Mouse (Mus musculus) thymus, adult 2 months (tissue): ENCODE results near the gene Mllt6. TPM values are rescaled to one million over a fixed set of nuclear protein-coding genes. Genes with fewer than 3 reads are reported as not detected.

Experiments used
- DNase-seq: peaks from one replicate; pipeline ENCODE4 v3.0.0; 2021
- H3K27ac ChIP-seq: fragments of 200-500 bp; 2 replicates; pipeline ENCODE4 v1.5.1; 2012; ENCODE audit warnings: low read length, control low read depth; ENCODE audit not compliant: control insufficient read depth, insufficient read depth
- H3K27me3 ChIP-seq: fragments of 200-500 bp; 2 replicates; pipeline ENCODE4 v1.6.1; 2012; ENCODE audit warnings: mild to moderate bottlenecking, low read length, moderate library complexity, mixed read lengths; ENCODE audit not compliant: control insufficient read depth, insufficient read depth
- H3K36me3 ChIP-seq: fragments of 200-500 bp; 2 replicates; pipeline ENCODE4 v1.6.1; 2012; ENCODE audit warnings: mild to moderate bottlenecking, low read length, moderate library complexity; ENCODE audit not compliant: control insufficient read depth, insufficient read depth
- H3K4me1 ChIP-seq: fragments of 200-500 bp; replicated peaks from 2 replicates; pipeline ENCODE4 v1.6.1; 2012; ENCODE audit warnings: low read length; ENCODE audit not compliant: control insufficient read depth, insufficient read depth
- H3K4me3 ChIP-seq: fragments of 200-500 bp; 2 replicates; pipeline ENCODE4 v1.5.1; 2012; ENCODE audit warnings: mild to moderate bottlenecking, low read length, control low read depth, moderate library complexity; ENCODE audit not compliant: control insufficient read depth, insufficient read depth
- CTCF ChIP-seq: fragments of 200-500 bp; IDR thresholded peaks from 2 replicates; pipeline ENCODE4 v1.5.1; 2012; ENCODE audit warnings: mild to moderate bottlenecking, control low read depth, low read length, moderate library complexity, borderline replicate concordance; ENCODE audit not compliant: control insufficient read depth, poor library complexity, insufficient read depth; ENCODE audit errors: extremely low read depth
- POLR2A ChIP-seq: fragments of 200-500 bp; IDR thresholded peaks from 2 replicates; pipeline ENCODE4 v1.6.1; 2012; ENCODE audit warnings: mild to moderate bottlenecking, low read length, control low read depth, moderate library complexity; ENCODE audit not compliant: control insufficient read depth, poor library complexity, insufficient read depth; ENCODE audit errors: extremely low read depth
- WGBS: fragments of 180-500 bp; shearing (Covaris S2); methylation state at CpG from one replicate; pipeline ENCODE4 v1.1.7; 2018; 5-methylcytosine and 5-hydroxymethylcytosine counted together
- polyA plus RNA-seq: library from polyadenylated mRNA; depleted of rRNA; stranded (reverse); fragments of >200 nt; gene quantifications from 2 replicates; pipeline ENCODE4 v1.2.3, GENCODE M21; 2012

Gene Mllt6
- polyA plus RNA-seq, 1 experiment, result 89.5 TPM

- H3K36me3 ChIP-seq, result peaks cover 35% of the 10 kb centered on the region
These were observed 15.1 kb downstream of the Mllt6 start for GRCm38 (mm10) chr11:97678301-97678700.

GRCm38 (mm10) chr11:97680430-97680829, 17.2 kb downstream of the Mllt6 start:
- Histone ChIP-seq H3K4me1 (peaks cover 23% of the 10 kb centered on the region), H3K27me3 (no peaks in the 10 kb centered on the region), H3K4me3 (no peak overlapping the region), H3K27ac (no peak overlapping the region), H3K36me3 (peaks cover 16% of the 10 kb centered on the region)
- DNase-seq, result no peak
- TF ChIP-seq CTCF, result no peak
- no peak for TF ChIP-seq POLR2A
- 95% methylated on average over 12 of the region's 12 CpGs for WGBS

More at GRCm38 (mm10) chr11:97678301-97678700, 15.1 kb downstream of the Mllt6 start:
- DNase-seq, result no peak
- H3K4me3 ChIP-seq, result no peak overlapping the region
- TF ChIP-seq CTCF (no peak), POLR2A (no peak)
- over 99% methylated on average over 15 of the region's 15 CpGs for WGBS
- no peak overlapping the region for H3K27ac ChIP-seq
- peaks cover 1% of the 10 kb centered on the region for H3K4me1 ChIP-seq
- no peaks in the 10 kb centered on the region for H3K27me3 ChIP-seq

GRCm38 (mm10) chr11:97682504-97683055, 19.4 kb downstream of the Mllt6 start:
- no peak overlapping the region for H3K27ac ChIP-seq
- DNase-seq, result no peak
- peaks cover 30% of the 10 kb centered on the region for H3K4me1 ChIP-seq
- no peaks in the 10 kb centered on the region for H3K27me3 ChIP-seq
- no peak overlapping the region for H3K4me3 ChIP-seq
- 92% methylated on average over 6 of the region's 6 CpGs for WGBS
- peaks cover 13% of the 10 kb centered on the region for H3K36me3 ChIP-seq
- TF ChIP-seq POLR2A (no peak), CTCF (no peak)

DNA sequence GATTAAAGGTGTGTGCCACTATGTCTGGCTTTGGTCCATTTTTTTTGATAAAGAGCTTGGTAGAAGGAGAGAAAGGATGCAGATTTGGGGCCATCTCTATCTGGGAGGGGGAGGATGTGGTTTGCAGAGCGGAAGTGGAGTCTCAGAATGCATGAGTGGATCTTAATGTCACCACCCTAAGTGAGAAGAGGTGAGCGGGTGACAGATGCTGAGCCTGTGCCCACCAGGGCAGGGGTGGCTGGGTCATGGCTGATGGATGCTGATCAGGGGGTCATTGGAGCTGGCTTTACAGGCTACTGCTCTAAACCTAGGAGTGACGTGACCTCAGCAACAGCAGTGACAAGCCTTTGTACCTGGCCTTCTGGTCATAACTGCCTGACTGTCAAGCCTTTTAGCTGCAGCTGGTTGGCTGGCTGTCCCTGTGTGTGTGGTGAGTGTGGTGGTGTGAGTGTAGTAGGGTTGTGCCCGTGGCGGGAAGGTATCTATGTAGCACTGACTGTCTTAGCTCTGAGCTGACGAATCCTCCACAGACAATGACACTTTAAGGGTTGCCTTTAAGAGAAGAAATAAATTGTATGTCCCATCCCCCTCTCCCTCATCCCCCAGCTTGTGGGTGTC, 21.0 kb downstream of the Mllt6 start:
- H3K27me3 ChIP-seq, result no peaks in the 10 kb centered on the region
- TF ChIP-seq POLR2A, result no peak
- no peak for TF ChIP-seq CTCF
- H3K4me3 ChIP-seq, result no peak overlapping the region
- H3K4me1 ChIP-seq, result peaks cover 30% of the 10 kb centered on the region
- 7% methylated on average over 6 of the region's 6 CpGs for WGBS
- peak; percentile 75 for DNase-seq
- H3K36me3 ChIP-seq, result peaks cover 8% of the 10 kb centered on the region
- peak overlapping the region; percentile 41 for H3K27ac ChIP-seq

- Histone ChIP-seq H3K36me3 (peaks cover 8% of the 10 kb centered on the region), H3K27me3 (no peaks in the 10 kb centered on the region), H3K27ac (peak overlapping the region; percentile 41; the same call in 1 of the 2 replicates), H3K4me3 (no peak overlapping the region), H3K4me1 (peaks cover 30% of the 10 kb centered on the region)
- no peak for DNase-seq
- TF ChIP-seq POLR2A, result no peak
- TF ChIP-seq CTCF, result no peak
- 81% methylated on average over 7 of the region's 7 CpGs for WGBS
These were observed 21.6 kb downstream of the Mllt6 start for GRCm38 (mm10) chr11:97684766-97685165.

DNA sequence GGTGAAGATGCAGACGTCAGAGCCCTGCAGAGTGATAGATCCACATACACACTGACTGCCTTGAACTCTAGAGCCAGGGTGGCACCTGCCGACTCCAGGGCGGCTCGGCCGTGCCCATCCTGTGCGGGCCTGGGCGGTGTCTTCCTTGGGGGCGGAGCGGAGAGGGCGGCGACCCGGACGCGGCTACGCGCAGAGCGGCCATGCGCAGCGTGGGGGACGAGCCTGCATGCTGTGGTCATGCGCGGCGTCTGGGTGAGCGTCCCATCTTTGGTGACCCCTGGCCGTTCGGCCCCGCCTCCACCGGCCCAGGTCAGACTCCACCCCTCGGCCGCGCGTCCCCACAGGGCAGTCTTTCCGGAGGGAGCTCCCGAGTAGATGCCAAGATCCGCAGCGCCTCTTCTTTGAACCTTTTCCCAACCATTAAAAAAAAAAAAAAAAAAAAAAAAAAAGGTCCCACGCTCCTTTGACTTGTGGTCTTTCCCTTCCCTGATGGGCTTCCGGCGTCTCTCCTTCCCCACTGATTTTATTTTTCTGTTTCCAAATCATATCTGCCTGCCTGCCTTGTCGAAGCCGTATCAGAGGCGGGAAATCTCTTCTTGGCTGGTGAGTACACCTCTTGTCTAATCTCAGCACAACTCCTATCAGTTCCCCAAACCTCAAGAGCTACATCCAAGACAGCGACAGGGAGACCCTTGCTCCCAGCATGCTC, 22.6 kb downstream of the Mllt6 start, which contains the start of gene Cisd3:
TSS of gene Cisd3 (plus strand) at position 214 of the 709 bp plus-strand sequence.
- peak; percentile 82 for DNase-seq
- TF ChIP-seq CTCF, result no peak
- no peak for TF ChIP-seq POLR2A
- Histone ChIP-seq H3K27me3 (no peaks in the 10 kb centered on the region), H3K4me3 (peak within 1 kb of the TSS; percentile 42), H3K36me3 (peaks cover 8% of the 10 kb centered on the region), H3K27ac (peak within 1 kb of the TSS; percentile 41; the same call in 1 of the 2 replicates), H3K4me1 (peaks cover 30% of the 10 kb centered on the region)
- WGBS, result 2% methylated on average over 43 of the region's 43 CpGs
